ENCODE assay signal across 15 mouse cellular contexts in genomic region chr11:117207436-117207835, GRCm38 (mm10).
"Had no signal": no experiment of that assay in that cellular context is flagged by ENCODE, and none has a peak within 500 bp of the region (broad histone marks: within the 10 kb centered on the region; RNA-seq: fewer than 3 reads in every experiment).

No protein-coding gene starts in this region.

- H3K27me3 ChIP-seq: limb, embryonic 13.5 days; liver, embryonic 15.5 days; neural tube, embryonic 15.5 days had no signal

- H3K36me3 ChIP-seq: limb, embryonic 13.5 days; liver, embryonic 15.5 days; midbrain, embryonic 10.5 days; neural tube, embryonic 15.5 days had no signal

- H3K4me3 ChIP-seq: layer of hippocampus, adult 2 months; limb, embryonic 13.5 days; liver, embryonic 15.5 days; midbrain, embryonic 10.5 days; myocyte; neural tube, embryonic 15.5 days had no signal

- ATAC-seq: lung, postnatal 0 days had no signal

- H3K27ac ChIP-seq: layer of hippocampus, adult 2 months; liver, embryonic 15.5 days; neural tube, embryonic 15.5 days had no signal

- H3K9me3 ChIP-seq: limb, embryonic 13.5 days; liver, embryonic 15.5 days; midbrain, embryonic 10.5 days; neural tube, embryonic 15.5 days had no signal

- H3K9ac ChIP-seq: limb, embryonic 13.5 days; liver, embryonic 15.5 days; neural tube, embryonic 15.5 days had no signal

- DNase-seq: kidney, adult 9 months; kidney, postnatal 36 days; lung, adult 2 months; lung, postnatal 36 days; midbrain, embryonic 14.5 days; right cerebral cortex, adult 18-20 months; thymus, postnatal 36 days had no signal

- H3K4me2 ChIP-seq: limb, embryonic 13.5 days; liver, embryonic 11.5 days; liver, embryonic 15.5 days; neural tube, embryonic 15.5 days had no signal
